Mouse (Mus musculus): ENCODE data around the gene Apob. TPM values are rescaled to one million over a fixed set of nuclear protein-coding genes. Genes with fewer than 3 reads are reported as not detected.

The Apob gene
- polyA plus RNA-seq, 1 experiment = 122 TPM

GRCm38 (mm10) chr12:8031595-8032358 lies 54.3 kb downstream of the Apob start:
- WGBS = 53% methylated on average over 14 of the region's 14 CpGs
- no peak for DNase-seq (ENCODE audit: low read depth, low spot score)

GRCm38 (mm10) chr12:8032359-8032755 lies 54.9 kb downstream of the Apob start:
- DNase-seq (ENCODE audit: low read depth, low spot score) = no peak
- WGBS = 56% methylated on average over 4 of the region's 4 CpGs

- WGBS = 77% methylated on average over 3 of the region's 3 CpGs
- no peak for DNase-seq (ENCODE audit: low read depth, low spot score)
These were observed 60.8 kb downstream of the Apob start for GRCm38 (mm10) chr12:8038081-8038730.

GRCm38 (mm10) chr12:8042626-8043394 lies 65.4 kb downstream of the Apob start:
- WGBS = 47% methylated on average over 7 of the region's 7 CpGs

GRCm38 (mm10) chr12:8047046-8047445 lies 69.6 kb downstream of the Apob start:
- DNase-seq (ENCODE audit: low read depth, low spot score) = no peak
- WGBS = 87% methylated on average over 2 of the region's 2 CpGs

More at GRCm38 (mm10) chr12:8042626-8043394, 65.4 kb downstream of the Apob start:
- DNase-seq (ENCODE audit: low read depth, low spot score) = no peak

GRCm38 (mm10) chr12:8047789-8048309 lies 70.4 kb downstream of the Apob start:
- DNase-seq (ENCODE audit: low read depth, low spot score) = no peak
- 19% methylated on average over 1 of the region's 1 CpGs for WGBS

GRCm38 (mm10) chr12:8056001-8056640 lies 78.7 kb downstream of the Apob start:
- WGBS = 70% methylated on average over 8 of the region's 8 CpGs
- no peak for DNase-seq (ENCODE audit: low read depth, low spot score)

GRCm38 (mm10) chr12:8059576-8059975 lies 82.1 kb downstream of the Apob start:
- 9% methylated on average over 3 of the region's 3 CpGs for WGBS
- DNase-seq (ENCODE audit: low read depth, low spot score) = peak; percentile 53

GRCm38 (mm10) chr12:8063363-8064065 lies 86.1 kb downstream of the Apob start:
- DNase-seq (ENCODE audit: low read depth, low spot score) = no peak
- WGBS = 76% methylated on average over 11 of the region's 11 CpGs

Other genes starting within 250 kb of the Apob start
- 39.6 and 45.1 TPM in 2 replicates for gene Ldah, start 230.5 kb downstream of the Apob start, polyA plus RNA-seq (2012; rRNA removed)

Measured in large intestine, adult 2 months (tissue).